Mouse (Mus musculus): ENCODE measurements around the gene Slc12a6. TPM values are rescaled to one million over a fixed set of nuclear protein-coding genes. Genes with fewer than 3 reads are reported as not detected.

Slc12a6 gene
- total RNA-seq, 2 experiments from 2014 or later: 27.0 to 33.3 TPM

GRCm38 (mm10) chr2:112328069-112328777 lies 62.6 kb downstream of the Slc12a6 start:
- DNase-seq: no peak

- DNase-seq: no peak
Measured at GRCm38 (mm10) chr2:112332051-112332898, 66.7 kb downstream of the Slc12a6 start.

GRCm38 (mm10) chr2:112337211-112337610 lies 71.6 kb downstream of the Slc12a6 start:
- no peak for DNase-seq

GRCm38 (mm10) chr2:112339736-112340135 lies 74.1 kb downstream of the Slc12a6 start:
- no peak for DNase-seq

- DNase-seq: no peak
Measured at GRCm38 (mm10) chr2:112341117-112341516, 75.5 kb downstream of the Slc12a6 start.

GRCm38 (mm10) chr2:112348246-112348645 lies 82.6 kb downstream of the Slc12a6 start:
- DNase-seq: no peak

GRCm38 (mm10) chr2:112353685-112354455 lies 88.2 kb downstream of the Slc12a6 start:
- DNase-seq: no peak

- DNase-seq: no peak
Measured at GRCm38 (mm10) chr2:112359611-112360010, 94.0 kb downstream of the Slc12a6 start.

- no peak for DNase-seq
Measured at GRCm38 (mm10) chr2:112360012-112360780, 94.6 kb downstream of the Slc12a6 start.

- DNase-seq: no peak
Measured at GRCm38 (mm10) chr2:112360781-112361169, 95.2 kb downstream of the Slc12a6 start.

GRCm38 (mm10) chr2:112367222-112367621 lies 101.6 kb downstream of the Slc12a6 start:
- DNase-seq: no peak

GRCm38 (mm10) chr2:112367726-112368673 lies 102.4 kb downstream of the Slc12a6 start, which contains the start of gene Emc4:
TSS of gene Emc4 (minus strand) at chr2:112368027.
- DNase-seq: peak; percentile 92

GRCm38 (mm10) chr2:112369941-112370340 lies 104.3 kb downstream of the Slc12a6 start:
- peak; percentile 52 for DNase-seq

- no peak for DNase-seq
Measured at GRCm38 (mm10) chr2:112373141-112373540, 107.5 kb downstream of the Slc12a6 start.

GRCm38 (mm10) chr2:112374610-112375009 lies 109.0 kb downstream of the Slc12a6 start:
- no peak for DNase-seq

- DNase-seq: peak; percentile 98
Measured at GRCm38 (mm10) chr2:112378973-112379898, 113.6 kb downstream of the Slc12a6 start, which contains the start of gene Katnbl1. TSS of gene Katnbl1 (plus strand) at chr2:112379211.

- no peak for DNase-seq
Measured at GRCm38 (mm10) chr2:112380131-112380530, 114.5 kb downstream of the Slc12a6 start.

GRCm38 (mm10) chr2:112381219-112381618 lies 115.6 kb downstream of the Slc12a6 start:
- DNase-seq: no peak

- DNase-seq: no peak
Measured at GRCm38 (mm10) chr2:112390843-112391242, 125.2 kb downstream of the Slc12a6 start.

Data from gastrocnemius, postnatal 10 days (tissue).